Mouse (Mus musculus) cerebellum, adult (tissue): Measurements from ENCODE around the gene Tas2r139.
"Not testable (repeated sequence)": the region's sequence is repeated elsewhere in the genome, so short reads cannot be mapped to it uniquely, and the experiment has no call there.

Source experiments
- ATAC-seq: cut with Nextera tagmentation; 2 replicates; pipeline ENCODE4 v1.9.2; 2017; ENCODE audit warnings: mild to moderate bottlenecking, moderate library complexity, mixed read lengths; ENCODE audit not compliant: insufficient number of reproducible peaks, low FRiP score, low TSS enrichment

The Tas2r139 gene

GRCm38 (mm10) chr6:42140636-42141035, at the start of gene Tas2r139:
Gene Tas2r139, plus strand, starts transcription at chr6:42140936.
- no peak for ATAC-seq

- ATAC-seq, result not testable (repeated sequence)
These were observed 10.4 kb downstream of the Tas2r139 start for GRCm38 (mm10) chr6:42151115-42151514.

- no peak for ATAC-seq
These were observed 41.7 kb downstream of the Tas2r139 start for GRCm38 (mm10) chr6:42182462-42182861.

- ATAC-seq, result no peak
These were observed 45.5 kb downstream of the Tas2r139 start for GRCm38 (mm10) chr6:42186230-42186629.
